Mouse (Mus musculus) monocyte, adult 2 months (primary cell): ENCODE results near the gene Gm49425.

ENCODE experiments used
- DNase-seq, 2 experiments: peaks; one replicate each; pipeline ENCODE4 v3.0.0; 2022; ENCODE audit warnings: low spot score in 2 of 2, low read depth in 1 of 2

The Gm49425 gene

GRCm38 (mm10) chr15:101492718-101493117, 24.3 kb downstream of the Gm49425 start:
- no peak for DNase-seq

GRCm38 (mm10) chr15:101491431-101491830, 25.6 kb downstream of the Gm49425 start, which contains the start of gene Krt83:
Gene Krt83, minus strand, starts transcription at chr15:101491512.
- no peak for DNase-seq

- no peak for DNase-seq
Observed at GRCm38 (mm10) chr15:101485911-101486635, 31.0 kb downstream of the Gm49425 start.

GRCm38 (mm10) chr15:101484939-101485338, 32.1 kb downstream of the Gm49425 start:
- no peak for DNase-seq

GRCm38 (mm10) chr15:101483646-101484045, 33.4 kb downstream of the Gm49425 start:
- no peak for DNase-seq

GRCm38 (mm10) chr15:101482056-101482455, 35.0 kb downstream of the Gm49425 start:
- DNase-seq, result no peak

- DNase-seq, result no peak
Observed at GRCm38 (mm10) chr15:101479666-101480060, 37.4 kb downstream of the Gm49425 start.

GRCm38 (mm10) chr15:101479007-101479665, 37.9 kb downstream of the Gm49425 start:
- no peak for DNase-seq

- no peak for DNase-seq
Observed at GRCm38 (mm10) chr15:101472952-101473528, 44.0 kb downstream of the Gm49425 start, which contains the start of gene Krt86. Gene Krt86, plus strand, starts transcription at chr15:101473478.

- no peak for DNase-seq
Observed at GRCm38 (mm10) chr15:101469093-101469492, 48.0 kb downstream of the Gm49425 start.
